Mouse (Mus musculus) heart, embryonic 12.5 days (tissue): ENCODE data around the gene Gm3543. TPM values are rescaled to one million over a fixed set of nuclear protein-coding genes. Genes with fewer than 3 reads are reported as not detected.
"Not testable (repeated sequence)": the region's sequence is repeated elsewhere in the genome, so short reads cannot be mapped to it uniquely, and the experiment has no call there.

Experiments used
- ATAC-seq: fragments of 200-750 bp; cut with Nextera tagmentation; 2 replicates; pipeline ENCODE4 v1.8.0; 2017; ENCODE audit warnings: moderate TSS enrichment, moderate library complexity; ENCODE audit not compliant: insufficient number of reproducible peaks, low FRiP score
- H3K27ac ChIP-seq: fragments of 300-500 bp; sonication (generic); 2 replicates; pipeline ENCODE4 v1.5.1; 2016; ENCODE audit warnings: mild to moderate bottlenecking, moderate library complexity; ENCODE audit not compliant: poor library complexity, severe bottlenecking
- H3K27me3 ChIP-seq: fragments of 300-500 bp; sonication (generic); replicated peaks from 2 replicates; pipeline ENCODE4 v1.6.1; 2016; ENCODE audit warnings: mild to moderate bottlenecking, moderate library complexity
- H3K36me3 ChIP-seq: fragments of 300-500 bp; sonication (generic); 2 replicates; pipeline ENCODE4 v1.6.1; 2016; ENCODE audit warnings: mild to moderate bottlenecking, moderate library complexity
- H3K4me1 ChIP-seq: fragments of 300-500 bp; sonication (generic); replicated peaks from 2 replicates; pipeline ENCODE4 v1.6.1; 2016; ENCODE audit warnings: mild to moderate bottlenecking
- H3K4me2 ChIP-seq: fragments of 300-500 bp; sonication (generic); 2 replicates; pipeline ENCODE4 v1.6.1; 2016; ENCODE audit warnings: mild to moderate bottlenecking, moderate library complexity
- H3K4me3 ChIP-seq: fragments of 300-500 bp; sonication (generic); 2 replicates; pipeline ENCODE4 v1.5.1; 2016; ENCODE audit warnings: mild to moderate bottlenecking
- H3K9ac ChIP-seq: fragments of 300-500 bp; sonication (generic); 2 replicates; pipeline ENCODE4 v1.6.1; 2016; ENCODE audit warnings: mild to moderate bottlenecking, moderate library complexity
- H3K9me3 ChIP-seq: fragments of 300-500 bp; sonication (generic); replicated peaks from 2 replicates; pipeline ENCODE4 v1.6.1; 2016; ENCODE audit warnings: mild to moderate bottlenecking, moderate library complexity
- WGBS: fragments of 180-500 bp; shearing (Covaris S2); methylation state at CpG from one replicate; pipeline ENCODE4 v1.1.7; 2016; 5-methylcytosine and 5-hydroxymethylcytosine counted together
- polyA plus RNA-seq: library from polyadenylated mRNA; unstranded; fragments of >200 nt; fragmentation: Nextera tagmentation; extraction: Ambion mirVana; gene quantifications from 2 replicates; pipeline ENCODE4 v1.2.1, GENCODE M21; 2016

Gene Gm3543
- polyA plus RNA-seq = not detected in 2 replicates

DNA sequence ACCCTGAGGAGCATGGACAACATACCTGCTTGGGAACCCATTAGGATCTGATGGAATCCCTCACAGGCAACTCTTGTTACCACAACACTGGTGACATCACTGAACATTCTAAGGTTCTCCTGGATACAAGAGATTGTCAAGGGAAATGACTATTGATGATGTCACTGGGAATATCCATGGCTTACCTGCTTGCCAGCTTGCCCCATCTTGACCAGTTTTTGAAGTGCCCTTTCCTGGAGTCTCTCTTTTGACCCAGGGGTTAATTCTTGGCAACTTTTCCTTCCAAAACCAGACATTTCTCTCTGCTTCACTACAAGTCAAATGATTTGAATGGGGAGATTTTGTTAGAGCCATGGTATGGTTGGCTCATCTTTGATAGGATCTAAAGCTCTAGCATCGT, at the start of gene Gm3543:
Gene Gm3543 (minus strand): TSS at position 101 of the 400 bp plus-strand sequence.
- WGBS = 67% methylated on average over 1 of the region's 1 CpGs
- not testable (repeated sequence) for ATAC-seq, H3K27ac ChIP-seq, H3K4me3 ChIP-seq, H3K4me1 ChIP-seq, H3K4me2 ChIP-seq, H3K27me3 ChIP-seq, H3K9me3 ChIP-seq, H3K9ac ChIP-seq, H3K36me3 ChIP-seq

DNA sequence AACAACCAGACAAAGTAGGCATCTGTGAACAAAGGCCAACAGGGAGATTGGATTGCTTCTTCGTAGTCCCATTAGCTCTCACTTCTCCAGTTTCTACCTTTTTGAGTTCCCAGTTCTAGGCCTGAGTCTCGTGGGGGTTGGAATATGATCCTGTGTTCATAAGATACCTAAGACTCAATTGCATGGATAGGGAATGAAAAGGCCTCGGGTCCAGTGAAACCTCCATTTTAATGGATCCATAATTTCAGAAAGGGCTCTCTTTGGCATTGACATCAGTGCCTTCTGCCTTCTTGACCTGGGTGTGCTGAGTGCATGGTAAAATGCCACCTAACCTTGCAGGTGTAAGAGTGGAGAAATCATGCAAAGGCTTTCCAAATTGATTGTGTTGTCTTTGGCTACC, 14.5 kb downstream of the Gm3543 start:
- H3K36me3 ChIP-seq, H3K4me3 ChIP-seq, ATAC-seq, H3K4me1 ChIP-seq, H3K27ac ChIP-seq, H3K4me2 ChIP-seq, H3K9me3 ChIP-seq, H3K27me3 ChIP-seq, H3K9ac ChIP-seq: not testable (repeated sequence)
- WGBS = 53% methylated on average over 3 of the region's 3 CpGs

DNA sequence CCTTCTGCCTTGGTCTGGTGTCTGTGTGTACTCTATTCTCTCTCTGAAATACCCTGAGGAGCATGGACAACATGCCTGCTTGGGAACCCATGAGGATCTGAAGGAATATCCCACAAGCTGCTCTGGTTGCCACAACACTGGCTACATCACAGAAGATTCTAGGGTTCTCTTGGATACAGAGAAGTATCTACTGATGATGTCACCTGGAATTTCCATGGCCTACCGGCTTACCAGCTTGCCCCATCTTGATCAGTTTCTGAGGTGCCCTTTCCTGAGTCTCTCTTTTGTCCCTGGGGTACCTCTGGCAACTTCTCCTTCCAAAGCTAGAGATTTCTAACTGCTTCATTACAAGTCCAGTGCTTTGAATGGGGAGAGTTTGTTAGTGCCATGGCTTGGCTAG, 15.3 kb downstream of the Gm3543 start, which contains the start of gene Gm6401:
Gene Gm6401 (minus strand): TSS at position 101 of the 400 bp plus-strand sequence.
- not testable (repeated sequence) for H3K27ac ChIP-seq, H3K9ac ChIP-seq, H3K4me1 ChIP-seq, H3K36me3 ChIP-seq, H3K27me3 ChIP-seq, H3K4me2 ChIP-seq, H3K4me3 ChIP-seq, ATAC-seq, H3K9me3 ChIP-seq
- 52% methylated on average over 1 of the region's 1 CpGs for WGBS

DNA sequence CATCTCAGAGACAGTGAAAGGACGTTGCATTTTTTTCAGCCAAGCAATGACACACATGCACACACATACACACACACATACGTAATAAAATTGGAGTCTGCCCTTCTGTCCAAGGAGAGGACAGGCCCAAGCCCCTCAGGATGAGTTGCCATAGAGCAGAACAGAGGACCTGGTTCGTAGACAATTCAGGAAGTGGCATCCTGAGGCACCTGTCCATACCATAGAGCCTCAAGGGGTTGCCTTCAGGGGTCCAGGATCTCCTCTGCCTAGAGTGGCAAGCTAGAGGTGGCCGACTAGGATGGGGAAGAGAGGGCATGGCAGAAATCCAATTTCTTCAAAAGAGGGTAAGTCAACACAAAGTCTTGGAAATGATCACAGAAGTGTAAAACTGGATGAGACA, 19.0 kb downstream of the Gm3543 start:
- not testable (repeated sequence) for H3K9me3 ChIP-seq, ATAC-seq, H3K27ac ChIP-seq, H3K27me3 ChIP-seq, H3K9ac ChIP-seq, H3K4me3 ChIP-seq, H3K36me3 ChIP-seq, H3K4me2 ChIP-seq, H3K4me1 ChIP-seq
- WGBS = 58% methylated on average over 4 of the region's 4 CpGs

DNA sequence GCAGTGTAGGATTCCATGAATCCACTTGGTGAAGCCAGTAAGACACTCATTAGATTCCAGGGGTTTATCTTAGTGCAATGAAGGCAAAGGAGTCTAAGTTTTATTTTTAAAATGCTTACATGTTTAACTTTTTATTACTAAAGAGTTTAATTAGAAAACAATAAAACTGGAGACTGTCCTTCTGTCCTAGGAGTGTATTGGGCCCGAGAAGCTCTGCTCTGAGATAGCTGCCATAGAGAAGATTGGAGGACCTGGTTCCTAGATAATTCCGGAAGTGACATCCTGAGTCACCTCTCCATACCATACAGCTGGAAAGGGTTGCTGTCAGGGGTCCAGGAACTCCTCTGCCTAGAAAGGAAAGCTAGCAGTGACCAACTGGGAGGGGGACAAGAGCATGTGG, 39.4 kb downstream of the Gm3543 start, which contains the start of gene 1700024B05Rik:
Gene 1700024B05Rik (plus strand): TSS at position 301 of the 400 bp plus-strand sequence.
- not testable (repeated sequence) for ATAC-seq, H3K9me3 ChIP-seq, H3K27ac ChIP-seq, H3K4me1 ChIP-seq, H3K9ac ChIP-seq, H3K4me2 ChIP-seq, H3K36me3 ChIP-seq, H3K27me3 ChIP-seq, H3K4me3 ChIP-seq
- 59% methylated on average over 2 of the region's 2 CpGs for WGBS

Other genes starting within 250 kb of the Gm3543 start
- gene Gm7929, start 232.7 kb downstream of the Gm3543 start, polyA plus RNA-seq = not detected in 2 replicates
- not detected in 2 replicates for gene Gm47189, start 210.9 kb downstream of the Gm3543 start, polyA plus RNA-seq
- gene Gm7980, start 76.0 kb downstream of the Gm3543 start, polyA plus RNA-seq = not detected in 2 replicates
- not detected in 2 replicates for gene 1700049E17Rik1, start 58.4 kb downstream of the Gm3543 start, polyA plus RNA-seq
- gene 1700024B05Rik, start 39.3 kb downstream of the Gm3543 start, polyA plus RNA-seq = not detected in 2 replicates
- gene Gm6401, start 15.4 kb downstream of the Gm3543 start, polyA plus RNA-seq = not detected in 2 replicates
- not detected in 2 replicates for gene Gm7951, start 134.0 kb upstream of the Gm3543 start, polyA plus RNA-seq
- not detected in 2 replicates for gene Gm17027, start 179.3 kb upstream of the Gm3543 start, polyA plus RNA-seq
- not detected in 2 replicates for gene Gm3573, start 207.5 kb upstream of the Gm3543 start, polyA plus RNA-seq